Mouse (Mus musculus): ENCODE results near the gene Gm28048. TPM values are rescaled to one million over a fixed set of nuclear protein-coding genes. Genes with fewer than 3 reads are reported as not detected.

Gene Gm28048
- polyA plus RNA-seq, 1 experiment from 2014 or later, result 4.5 TPM

DNA sequence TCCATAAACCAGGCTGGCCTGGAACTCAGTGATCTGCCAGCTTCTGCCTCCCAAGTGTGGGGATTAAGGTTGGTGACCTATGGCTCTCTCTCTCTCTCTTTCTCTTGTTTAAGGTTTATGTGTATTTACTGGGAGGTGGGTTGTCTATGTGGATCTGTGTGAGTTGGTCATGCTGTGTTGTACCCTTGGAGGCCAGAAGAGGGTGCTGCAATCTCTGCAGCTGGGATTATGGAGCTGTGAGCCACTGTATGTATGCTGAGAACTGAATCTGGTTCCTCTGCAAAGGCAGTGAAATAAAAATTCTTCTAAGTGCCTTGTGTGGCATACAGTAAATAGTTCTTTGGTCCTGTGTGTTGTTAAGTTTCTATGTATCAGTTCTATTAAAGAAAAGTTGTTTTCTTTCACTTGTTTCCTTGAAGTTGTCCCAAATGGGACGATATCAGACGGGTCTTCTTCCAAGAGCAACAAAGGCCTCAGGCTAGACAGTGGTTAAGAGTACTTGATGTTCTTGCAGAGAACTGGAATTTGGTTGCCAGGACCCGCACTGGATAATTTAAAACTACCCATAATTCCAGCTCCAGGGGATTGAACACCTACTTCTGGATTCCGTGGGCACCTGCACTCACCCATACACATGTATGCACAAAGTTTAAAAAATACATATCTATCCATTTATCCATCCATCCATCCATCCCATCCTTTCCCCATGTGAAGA is 31.8 kb upstream of the Gm28048 start:
- no peak for DNase-seq
- Histone ChIP-seq H3K4me2 (ENCODE audit: low read length) (no peak overlapping the region), H3K4me1 (ENCODE audit: control insufficient read depth, insufficient read depth, low read length) (no peaks in the 10 kb centered on the region; the same call in 1 of the 2 replicates), H3K27ac (replicated peaks; ENCODE audit: low read depth, low read length) (no peak overlapping the region), H3K36me3 (ENCODE audit: control insufficient read depth, insufficient read depth, low read length) (no peaks in the 10 kb centered on the region), H3K4me3 (replicated peaks; ENCODE audit: low read depth, low read length) (no peak overlapping the region), H3K27me3 (ENCODE audit: control insufficient read depth, insufficient read depth, low read length) (no peaks in the 10 kb centered on the region), H3K9ac (replicated peaks; ENCODE audit: low read length) (no peak overlapping the region), H3K9me3 (ENCODE audit: control insufficient read depth, low read length) (no peaks in the 10 kb centered on the region)
- ATAC-seq (ENCODE audit: low FRiP score, low TSS enrichment), result no peak
- WGBS, result 80% methylated on average over 4 of the region's 4 CpGs

- Histone ChIP-seq H3K9me3 (ENCODE audit: control insufficient read depth, low read length) (no peaks in the 10 kb centered on the region), H3K4me3 (replicated peaks; ENCODE audit: low read depth, low read length) (no peak overlapping the region), H3K4me2 (ENCODE audit: low read length) (no peak overlapping the region), H3K9ac (replicated peaks; ENCODE audit: low read length) (no peak overlapping the region), H3K27ac (replicated peaks; ENCODE audit: low read depth, low read length) (no peak overlapping the region), H3K4me1 (ENCODE audit: control insufficient read depth, insufficient read depth, low read length) (no peaks in the 10 kb centered on the region; the same call in 1 of the 2 replicates), H3K36me3 (ENCODE audit: control insufficient read depth, insufficient read depth, low read length) (no peaks in the 10 kb centered on the region), H3K27me3 (ENCODE audit: control insufficient read depth, insufficient read depth, low read length) (no peaks in the 10 kb centered on the region)
- DNase-seq (no peak), ATAC-seq (ENCODE audit: low FRiP score, low TSS enrichment) (no peak)
- 92% methylated on average over 1 of the region's 1 CpGs for WGBS
These were observed 31.2 kb upstream of the Gm28048 start for GRCm38 (mm10) chr11:23013096-23013495.

- peak overlapping the region; percentile 68 for H3K4me2 ChIP-seq (ENCODE audit: low read length)
- peak overlapping the region; percentile 47 for H3K4me3 ChIP-seq (replicated peaks; ENCODE audit: low read depth, low read length)
- no peaks in the 10 kb centered on the region for H3K9me3 ChIP-seq (ENCODE audit: control insufficient read depth, low read length)
- no peak for ATAC-seq (ENCODE audit: low FRiP score, low TSS enrichment)
- H3K9ac ChIP-seq (replicated peaks; ENCODE audit: low read length), result peak overlapping the region; percentile 61
- H3K4me1 ChIP-seq (ENCODE audit: control insufficient read depth, insufficient read depth, low read length), result peaks cover 7% of the 10 kb centered on the region
- H3K27ac ChIP-seq (replicated peaks; ENCODE audit: low read depth, low read length), result peak overlapping the region; percentile 96; the same call in 1 of the 2 replicates
- 36% methylated on average over 4 of the region's 4 CpGs for WGBS
- DNase-seq, result peak; percentile 19
- peaks cover 20% of the 10 kb centered on the region for H3K36me3 ChIP-seq (ENCODE audit: control insufficient read depth, insufficient read depth, low read length)
- no peaks in the 10 kb centered on the region for H3K27me3 ChIP-seq (ENCODE audit: control insufficient read depth, insufficient read depth, low read length)
These were observed 26.9 kb upstream of the Gm28048 start for GRCm38 (mm10) chr11:23008824-23009200.

GRCm38 (mm10) chr11:23008181-23008823 is 26.4 kb upstream of the Gm28048 start:
- peak overlapping the region; percentile 96 for H3K27ac ChIP-seq (replicated peaks; ENCODE audit: low read depth, low read length)
- H3K4me1 ChIP-seq (ENCODE audit: control insufficient read depth, insufficient read depth, low read length), result peaks cover 7% of the 10 kb centered on the region
- under 1% methylated on average over 40 of the region's 40 CpGs for WGBS
- DNase-seq (peak; percentile 95), ATAC-seq (ENCODE audit: low FRiP score, low TSS enrichment) (peak; percentile 95)
- H3K9ac ChIP-seq (replicated peaks; ENCODE audit: low read length), result peak overlapping the region; percentile 61
- no peaks in the 10 kb centered on the region for H3K9me3 ChIP-seq (ENCODE audit: control insufficient read depth, low read length)
- H3K27me3 ChIP-seq (ENCODE audit: control insufficient read depth, insufficient read depth, low read length), result no peaks in the 10 kb centered on the region
- peak overlapping the region; percentile 68 for H3K4me2 ChIP-seq (ENCODE audit: low read length)
- peak overlapping the region; percentile 47 for H3K4me3 ChIP-seq (replicated peaks; ENCODE audit: low read depth, low read length)
- peaks cover 25% of the 10 kb centered on the region for H3K36me3 ChIP-seq (ENCODE audit: control insufficient read depth, insufficient read depth, low read length)

- ATAC-seq (ENCODE audit: low FRiP score, low TSS enrichment), result peak; percentile 93
- H3K4me3 ChIP-seq (replicated peaks; ENCODE audit: low read depth, low read length), result peak within 1 kb of the TSS; percentile 47
- WGBS, result 1% methylated on average over 22 of the region's 22 CpGs
- peak within 1 kb of the TSS; percentile 96 for H3K27ac ChIP-seq (replicated peaks; ENCODE audit: low read depth, low read length)
- H3K4me2 ChIP-seq (ENCODE audit: low read length), result peak within 1 kb of the TSS; percentile 68
- H3K36me3 ChIP-seq (ENCODE audit: control insufficient read depth, insufficient read depth, low read length), result peaks cover 32% of the 10 kb centered on the region
- DNase-seq, result peak; percentile 95
- H3K27me3 ChIP-seq (ENCODE audit: control insufficient read depth, insufficient read depth, low read length), result no peaks in the 10 kb centered on the region
- H3K9ac ChIP-seq (replicated peaks; ENCODE audit: low read length), result peak within 1 kb of the TSS; percentile 61
- H3K9me3 ChIP-seq (ENCODE audit: control insufficient read depth, low read length), result no peaks in the 10 kb centered on the region
- H3K4me1 ChIP-seq (ENCODE audit: control insufficient read depth, insufficient read depth, low read length), result peaks cover 7% of the 10 kb centered on the region
These were observed 25.7 kb upstream of the Gm28048 start, which contains the start of gene Fam161a for GRCm38 (mm10) chr11:23007481-23008180. Fam161a (plus strand) TSS chr11:23007531.

DNA sequence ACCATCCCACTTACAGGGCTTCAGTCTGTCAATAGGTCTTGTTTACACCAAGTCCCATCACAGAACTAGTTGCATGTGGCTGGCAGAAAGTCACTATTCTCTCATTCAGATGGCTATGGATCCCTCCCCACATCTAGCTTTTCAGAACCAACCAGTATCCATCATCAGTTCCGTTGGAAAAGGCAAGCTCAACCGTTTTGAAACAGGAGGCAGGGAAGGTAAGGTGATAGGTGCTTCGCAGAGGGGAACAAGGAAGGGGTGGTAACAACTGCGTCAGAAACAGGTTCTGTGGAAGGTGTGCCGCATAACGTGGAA is 25.2 kb upstream of the Gm28048 start:
- H3K9ac ChIP-seq (replicated peaks; ENCODE audit: low read length), result peak overlapping the region; percentile 61
- ATAC-seq (ENCODE audit: low FRiP score, low TSS enrichment) (no peak), DNase-seq (no peak)
- H3K9me3 ChIP-seq (ENCODE audit: control insufficient read depth, low read length), result no peaks in the 10 kb centered on the region
- H3K36me3 ChIP-seq (ENCODE audit: control insufficient read depth, insufficient read depth, low read length), result peaks cover 37% of the 10 kb centered on the region
- H3K4me2 ChIP-seq (ENCODE audit: low read length), result peak overlapping the region; percentile 68
- WGBS, result 4% methylated on average over 6 of the region's 6 CpGs
- H3K4me3 ChIP-seq (replicated peaks; ENCODE audit: low read depth, low read length), result peak overlapping the region; percentile 47
- H3K27me3 ChIP-seq (ENCODE audit: control insufficient read depth, insufficient read depth, low read length), result no peaks in the 10 kb centered on the region
- peak overlapping the region; percentile 96 for H3K27ac ChIP-seq (replicated peaks; ENCODE audit: low read depth, low read length)
- H3K4me1 ChIP-seq (ENCODE audit: control insufficient read depth, insufficient read depth, low read length), result peaks cover 7% of the 10 kb centered on the region

- H3K27me3 ChIP-seq (ENCODE audit: control insufficient read depth, insufficient read depth, low read length), result no peaks in the 10 kb centered on the region
- no peak overlapping the region for H3K9ac ChIP-seq (replicated peaks; ENCODE audit: low read length)
- H3K27ac ChIP-seq (replicated peaks; ENCODE audit: low read depth, low read length), result no peak overlapping the region
- no peak overlapping the region for H3K4me2 ChIP-seq (ENCODE audit: low read length)
- no peaks in the 10 kb centered on the region for H3K9me3 ChIP-seq (ENCODE audit: control insufficient read depth, low read length)
- WGBS, result 93% methylated on average over 1 of the region's 1 CpGs
- no peak overlapping the region for H3K4me3 ChIP-seq (replicated peaks; ENCODE audit: low read depth, low read length)
- ATAC-seq (ENCODE audit: low FRiP score, low TSS enrichment) (no peak), DNase-seq (no peak)
- peaks cover 7% of the 10 kb centered on the region for H3K4me1 ChIP-seq (ENCODE audit: control insufficient read depth, insufficient read depth, low read length)
- H3K36me3 ChIP-seq (ENCODE audit: control insufficient read depth, insufficient read depth, low read length), result peaks cover 53% of the 10 kb centered on the region
These were observed 23.4 kb upstream of the Gm28048 start for GRCm38 (mm10) chr11:23005276-23005675.

- Histone ChIP-seq H3K9me3 (ENCODE audit: control insufficient read depth, low read length) (no peaks in the 10 kb centered on the region), H3K4me2 (ENCODE audit: low read length) (no peak overlapping the region), H3K4me3 (replicated peaks; ENCODE audit: low read depth, low read length) (no peak overlapping the region), H3K36me3 (ENCODE audit: control insufficient read depth, insufficient read depth, low read length) (peaks cover 91% of the 10 kb centered on the region), H3K27me3 (ENCODE audit: control insufficient read depth, insufficient read depth, low read length) (no peaks in the 10 kb centered on the region), H3K27ac (replicated peaks; ENCODE audit: low read depth, low read length) (no peak overlapping the region), H3K9ac (replicated peaks; ENCODE audit: low read length) (no peak overlapping the region), H3K4me1 (ENCODE audit: control insufficient read depth, insufficient read depth, low read length) (no peaks in the 10 kb centered on the region)
- WGBS, result 84% methylated on average over 1 of the region's 1 CpGs
- DNase-seq, result no peak
- no peak for ATAC-seq (ENCODE audit: low FRiP score, low TSS enrichment)
These were observed 16.4 kb upstream of the Gm28048 start for GRCm38 (mm10) chr11:22998308-22998707.

All from midbrain, embryonic 14.5 days (tissue).